ENCODE assay signal across 8 mouse cellular contexts in the genomic region with DNA sequence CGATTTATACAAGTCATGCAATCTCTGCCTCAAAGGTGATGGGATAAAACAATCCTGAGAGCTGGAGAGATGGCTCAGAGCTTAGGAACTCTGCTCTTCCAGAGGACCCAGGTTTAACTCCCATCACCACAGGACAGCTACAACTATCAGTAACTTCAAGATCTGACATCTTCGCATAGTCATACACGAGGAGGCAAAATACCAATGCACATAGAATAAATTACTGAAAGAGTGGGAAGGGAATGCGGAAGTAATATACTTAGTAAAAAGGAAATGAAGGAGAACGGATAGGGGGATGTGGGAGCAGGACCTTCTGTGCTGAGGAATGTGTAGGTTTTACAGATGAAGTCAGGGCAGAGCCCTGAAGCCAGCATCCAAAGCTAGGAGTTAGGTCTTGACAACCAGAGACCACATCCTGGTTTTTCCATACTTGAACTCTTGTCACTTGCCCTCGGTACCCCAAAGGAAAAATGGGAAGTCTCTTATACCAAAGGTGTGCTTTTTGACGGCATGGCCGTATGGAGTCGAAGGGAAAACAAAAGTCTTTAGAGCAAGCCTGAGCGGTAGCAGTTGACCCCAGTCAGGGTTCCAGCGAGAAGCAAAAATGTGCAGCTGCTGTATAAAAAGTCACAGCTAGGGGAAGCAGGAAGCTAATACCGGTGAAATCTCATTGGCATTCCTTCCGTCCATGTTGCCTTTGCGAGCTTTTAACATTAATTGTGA. TPM values are rescaled to one million over a fixed set of nuclear protein-coding genes. Genes with fewer than 3 reads are reported as not detected.
DNase-seq lines count a peak whose midpoint lies in the region; ATAC-seq and TF ChIP-seq lines count a peak whose summit lies in the region.

No protein-coding gene starts in this region.

- H3K36me3 ChIP-seq in lung, embryonic 15.5 days: peaks cover 33% of the 10 kb centered on the region
- H3K36me3 ChIP-seq in embryonic facial prominence, embryonic 15.5 days: peaks cover 39% of the 10 kb centered on the region
- H3K36me3 ChIP-seq in limb, embryonic 10.5 days: peaks cover 43% of the 10 kb centered on the region
- H3K36me3 ChIP-seq in small intestine, adult 2 months (ENCODE audit: control insufficient read depth, insufficient read depth, low read length): peaks cover 32% of the 10 kb centered on the region

- peak overlapping the region; percentile 82 for H3K4me3 ChIP-seq in lung, embryonic 15.5 days
- peak overlapping the region; percentile 81 for H3K4me3 ChIP-seq in embryonic facial prominence, embryonic 15.5 days (replicated peaks)
- H3K4me3 ChIP-seq in limb, embryonic 10.5 days: peak overlapping the region; percentile 85
- H3K4me3 ChIP-seq in small intestine, adult 2 months (ENCODE audit: low read depth, low read length): peak overlapping the region; percentile 70

- H3K4me2 ChIP-seq in lung, embryonic 15.5 days: peak overlapping the region; percentile 86
- peak overlapping the region; percentile 87 for H3K4me2 ChIP-seq in embryonic facial prominence, embryonic 15.5 days (replicated peaks)

- no peak for TF ChIP-seq POLR2A in small intestine, adult 2 months (IDR thresholded peaks at IDR 0.05; ENCODE audit: low read depth, low read length)

- no peak for DNase-seq in lung, postnatal 10 days
- no peak for DNase-seq in limb, embryonic 10.5 days (ENCODE audit: low spot score)
- no peak for DNase-seq in cerebellum, adult 8-10 months
- DNase-seq in spleen, adult 18-20 months: no peak
- no peak for DNase-seq in embryo, embryonic 10 days (ENCODE audit: low spot score)

- no peaks in the 10 kb centered on the region for H3K27me3 ChIP-seq in lung, embryonic 15.5 days
- H3K27me3 ChIP-seq in embryonic facial prominence, embryonic 15.5 days: no peaks in the 10 kb centered on the region
- H3K27me3 ChIP-seq in limb, embryonic 10.5 days (ENCODE audit: low read depth, poor library complexity, severe bottlenecking): peaks cover 5% of the 10 kb centered on the region; the same call in 1 of the 2 replicates
- H3K27me3 ChIP-seq in small intestine, adult 2 months (ENCODE audit: control insufficient read depth, insufficient read depth, low read length): no peaks in the 10 kb centered on the region

- H3K27ac ChIP-seq in lung, embryonic 15.5 days: peak overlapping the region; percentile 51
- H3K27ac ChIP-seq in embryonic facial prominence, embryonic 15.5 days (replicated peaks): peak overlapping the region; percentile 94
- peak overlapping the region; percentile 94; the same call in 1 of the 2 replicates for H3K27ac ChIP-seq in limb, embryonic 10.5 days
- peak overlapping the region; percentile 87 for H3K27ac ChIP-seq in small intestine, adult 2 months (ENCODE audit: insufficient read depth, low read depth, low read length)

- ATAC-seq in lung, embryonic 15.5 days (ENCODE audit: borderline replicate concordance, extremely low read depth, low FRiP score, low TSS enrichment): no peak
- no peak for ATAC-seq in embryonic facial prominence, embryonic 15.5 days (ENCODE audit: insufficient number of reproducible peaks, low FRiP score, low TSS enrichment, low read depth)

- 46% methylated on average over 14 of the region's 14 CpGs for WGBS in lung, embryonic 15.5 days
- 56% methylated on average over 14 of the region's 14 CpGs for WGBS in embryonic facial prominence, embryonic 15.5 days
- WGBS in limb, embryonic 10.5 days: 72% methylated on average over 14 of the region's 14 CpGs
- WGBS in small intestine, adult 2 months: 9% methylated on average over 14 of the region's 14 CpGs

- TF ChIP-seq CTCF in small intestine, adult 2 months (IDR thresholded peaks at IDR 0.05; ENCODE audit: extremely low read depth, insufficient read length, insufficient replicate concordance, low read depth, low read length): peak; percentile 15; the same call in 1 of the 2 replicates

- H3K9me3 ChIP-seq in lung, embryonic 15.5 days: no peaks in the 10 kb centered on the region
- no peaks in the 10 kb centered on the region for H3K9me3 ChIP-seq in embryonic facial prominence, embryonic 15.5 days (replicated peaks)
- H3K9me3 ChIP-seq in limb, embryonic 10.5 days (replicated peaks): no peaks in the 10 kb centered on the region

- H3K9ac ChIP-seq in lung, embryonic 15.5 days: peak overlapping the region; percentile 77
- peak overlapping the region; percentile 73 for H3K9ac ChIP-seq in embryonic facial prominence, embryonic 15.5 days

- H3K4me1 ChIP-seq in lung, embryonic 15.5 days: peaks cover 15% of the 10 kb centered on the region
- H3K4me1 ChIP-seq in embryonic facial prominence, embryonic 15.5 days: peaks cover 24% of the 10 kb centered on the region
- H3K4me1 ChIP-seq in limb, embryonic 10.5 days: peaks cover 15% of the 10 kb centered on the region
- H3K4me1 ChIP-seq in small intestine, adult 2 months (ENCODE audit: control insufficient read depth, insufficient read depth, insufficient read length, low read length): peaks cover 30% of the 10 kb centered on the region

RNA-seq across cellular contexts. Expression of a gene that starts 7.4 kb away (rescaled TPM):
- 276 and 282 TPM in 2 replicates for polyA plus RNA-seq in lung, embryonic 15.5 days (2015; fragmentation: Nextera tagmentation; extraction: Ambion mirVana)
- polyA plus RNA-seq in embryonic facial prominence, embryonic 15.5 days (2015; fragmentation: Nextera tagmentation; extraction: Ambion mirVana): 314 and 320 TPM in 2 replicates
- 243 and 262 TPM in 2 replicates for polyA plus RNA-seq in limb, embryonic 10.5 days (2016; fragmentation: Nextera tagmentation; extraction: Ambion mirVana)
- 410 and 669 TPM in 2 replicates for polyA plus RNA-seq in small intestine, adult 2 months (2012; rRNA removed)

RNA-seq across cellular contexts. Expression of a gene that starts 8.0 kb away (rescaled TPM):
- polyA plus RNA-seq in lung, embryonic 15.5 days (2015; fragmentation: Nextera tagmentation; extraction: Ambion mirVana): 235 and 254 TPM in 2 replicates
- 264 and 279 TPM in 2 replicates for polyA plus RNA-seq in embryonic facial prominence, embryonic 15.5 days (2015; fragmentation: Nextera tagmentation; extraction: Ambion mirVana)
- polyA plus RNA-seq in limb, embryonic 10.5 days (2016; fragmentation: Nextera tagmentation; extraction: Ambion mirVana): 211 and 212 TPM in 2 replicates
- polyA plus RNA-seq in small intestine, adult 2 months (2012; rRNA removed): 200 and 394 TPM in 2 replicates

RNA-seq across cellular contexts. Expression of a gene that starts 8.0 kb away (rescaled TPM):
- polyA plus RNA-seq in lung, embryonic 15.5 days (2015; fragmentation: Nextera tagmentation; extraction: Ambion mirVana): 15.4 and 16.4 TPM in 2 replicates
- polyA plus RNA-seq in embryonic facial prominence, embryonic 15.5 days (2015; fragmentation: Nextera tagmentation; extraction: Ambion mirVana): 23.8 and 24.9 TPM in 2 replicates
- polyA plus RNA-seq in limb, embryonic 10.5 days (2016; fragmentation: Nextera tagmentation; extraction: Ambion mirVana): 5.4 and 7.4 TPM in 2 replicates
- polyA plus RNA-seq in small intestine, adult 2 months (2012; rRNA removed): 0.42 and 0.56 TPM in 2 replicates

RNA-seq across cellular contexts. Expression of a gene that starts 8.0 kb away (rescaled TPM):
- polyA plus RNA-seq in lung, embryonic 15.5 days (2015; fragmentation: Nextera tagmentation; extraction: Ambion mirVana): 47.0 and 52.3 TPM in 2 replicates
- 64.8 and 65.9 TPM in 2 replicates for polyA plus RNA-seq in embryonic facial prominence, embryonic 15.5 days (2015; fragmentation: Nextera tagmentation; extraction: Ambion mirVana)
- polyA plus RNA-seq in limb, embryonic 10.5 days (2016; fragmentation: Nextera tagmentation; extraction: Ambion mirVana): 19.0 and 29.2 TPM in 2 replicates
- polyA plus RNA-seq in small intestine, adult 2 months (2012; rRNA removed): 83.2 and 196 TPM in 2 replicates

RNA-seq across cellular contexts. Expression of a gene that starts 33.3 kb away (rescaled TPM):
- polyA plus RNA-seq in lung, embryonic 15.5 days (2015; fragmentation: Nextera tagmentation; extraction: Ambion mirVana): 6.7 and 9.6 TPM in 2 replicates
- 12.2 and 12.3 TPM in 2 replicates for polyA plus RNA-seq in embryonic facial prominence, embryonic 15.5 days (2015; fragmentation: Nextera tagmentation; extraction: Ambion mirVana)
- 0.80 and 2.9 TPM in 2 replicates for polyA plus RNA-seq in limb, embryonic 10.5 days (2016; fragmentation: Nextera tagmentation; extraction: Ambion mirVana)
- 18.5 and 67.5 TPM in 2 replicates for polyA plus RNA-seq in small intestine, adult 2 months (2012; rRNA removed)
